Mouse (Mus musculus) liver, embryonic 15.5 days (tissue): ENCODE measurements at regions not wholly inside any gene's neighbourhood (a gene's known extent, or its start where the extent isn't known, plus 50 kb on each side); places are given as distances from the start of the nearest gene placed in this dataset.
A peak's percentile ranks its signal among the peaks of the same experiment; 100 is the strongest.

Source experiments
- ATAC-seq: fragments of 200-750 bp; cut with Nextera tagmentation; 2 replicates; pipeline ENCODE4 v1.8.0; 2017; ENCODE audit warnings: moderate number of reproducible peaks, mild to moderate bottlenecking, moderate library complexity; ENCODE audit not compliant: insufficient read depth
- H3K27ac ChIP-seq: fragments of 300-500 bp; sonication (generic); replicated peaks from 2 replicates; pipeline ENCODE4 v1.5.1; 2015; ENCODE audit warnings: mild to moderate bottlenecking, inconsistent platforms
- H3K27me3 ChIP-seq: fragments of 300-500 bp; sonication (generic); 2 replicates; pipeline ENCODE4 v1.6.1; 2015; ENCODE audit warnings: mild to moderate bottlenecking, inconsistent platforms
- H3K36me3 ChIP-seq: fragments of 300-500 bp; sonication (generic); replicated peaks from 2 replicates; pipeline ENCODE4 v1.6.1; 2015; ENCODE audit warnings: moderate library complexity, mild to moderate bottlenecking, inconsistent platforms
- H3K4me1 ChIP-seq: fragments of 300-500 bp; sonication (generic); replicated peaks from 2 replicates; pipeline ENCODE4 v1.6.1; 2015; ENCODE audit warnings: inconsistent platforms
- H3K4me2 ChIP-seq: fragments of 300-500 bp; sonication (generic); 2 replicates; pipeline ENCODE4 v1.6.1; 2015; ENCODE audit warnings: moderate library complexity, mild to moderate bottlenecking, inconsistent platforms
- H3K4me3 ChIP-seq: fragments of 300-500 bp; sonication (generic); replicated peaks from 2 replicates; pipeline ENCODE4 v1.5.1; 2015; ENCODE audit warnings: mild to moderate bottlenecking, inconsistent platforms
- H3K9ac ChIP-seq: fragments of 300-500 bp; sonication (generic); 2 replicates; pipeline ENCODE4 v1.6.1; 2015; ENCODE audit warnings: moderate library complexity, mild to moderate bottlenecking, inconsistent platforms
- H3K9me3 ChIP-seq: fragments of 300-500 bp; sonication (generic); replicated peaks from 2 replicates; pipeline ENCODE4 v1.6.1; 2016; ENCODE audit warnings: inconsistent platforms
- WGBS: fragments of 180-500 bp; shearing (Covaris S2); methylation state at CpG from one replicate; pipeline ENCODE4 v1.1.7; 2015; ENCODE audit warnings: mixed read lengths; ENCODE audit not compliant: insufficient replicate concordance; 5-methylcytosine and 5-hydroxymethylcytosine counted together

- no peaks in the 10 kb centered on the region for H3K9me3 ChIP-seq
- WGBS = 21% methylated on average over 22 of the region's 22 CpGs
- peak overlapping the region; percentile 53 for H3K4me2 ChIP-seq
- peak overlapping the region; percentile 25; the same call in 1 of the 2 replicates for H3K4me3 ChIP-seq
- no peak overlapping the region for H3K9ac ChIP-seq
- no peak for ATAC-seq
- H3K27ac ChIP-seq = no peak overlapping the region
- H3K27me3 ChIP-seq = peaks cover 22% of the 10 kb centered on the region
- no peaks in the 10 kb centered on the region for H3K36me3 ChIP-seq
- H3K4me1 ChIP-seq = no peaks in the 10 kb centered on the region
These were observed 227.7 kb upstream of the Sall1 start for GRCm38 (mm10) chr8:89271381-89272355.

- H3K4me1 ChIP-seq = no peaks in the 10 kb centered on the region
- WGBS = 17% methylated on average over 1 of the region's 1 CpGs
These were observed 226.0 kb upstream of the Sall1 start for GRCm38 (mm10) chr8:89270001-89270400.

GRCm38 (mm10) chr8:89261163-89261812, 217.3 kb upstream of the Sall1 start:
- ATAC-seq = no peak

More at GRCm38 (mm10) chr8:89270001-89270400, 226.0 kb upstream of the Sall1 start:
- Histone ChIP-seq H3K4me3 (no peak overlapping the region), H3K4me2 (no peak overlapping the region), H3K27ac (no peak overlapping the region), H3K36me3 (no peaks in the 10 kb centered on the region), H3K9ac (no peak overlapping the region), H3K27me3 (peaks cover 22% of the 10 kb centered on the region), H3K9me3 (no peaks in the 10 kb centered on the region)
- no peak for ATAC-seq

GRCm38 (mm10) chr8:89259881-89260280, 215.9 kb upstream of the Sall1 start:
- no peak overlapping the region for H3K9ac ChIP-seq
- H3K27me3 ChIP-seq = no peaks in the 10 kb centered on the region
- no peaks in the 10 kb centered on the region for H3K4me1 ChIP-seq
- H3K27ac ChIP-seq = no peak overlapping the region
- H3K4me3 ChIP-seq = no peak overlapping the region
- 52% methylated on average over 5 of the region's 5 CpGs for WGBS
- no peak overlapping the region for H3K4me2 ChIP-seq
- H3K36me3 ChIP-seq = no peaks in the 10 kb centered on the region
- no peak for ATAC-seq
- H3K9me3 ChIP-seq = no peaks in the 10 kb centered on the region

More at GRCm38 (mm10) chr8:89261163-89261812, 217.3 kb upstream of the Sall1 start:
- no peak overlapping the region for H3K27ac ChIP-seq
- no peak overlapping the region for H3K9ac ChIP-seq
- WGBS = 43% methylated on average over 15 of the region's 15 CpGs
- H3K36me3 ChIP-seq = no peaks in the 10 kb centered on the region
- H3K4me1 ChIP-seq = no peaks in the 10 kb centered on the region
- H3K27me3 ChIP-seq = no peaks in the 10 kb centered on the region
- H3K4me3 ChIP-seq = no peak overlapping the region
- no peak overlapping the region for H3K4me2 ChIP-seq
- H3K9me3 ChIP-seq = no peaks in the 10 kb centered on the region

- H3K4me3 ChIP-seq = no peak overlapping the region
- no peak for ATAC-seq
- 60% methylated on average over 4 of the region's 4 CpGs for WGBS
- H3K36me3 ChIP-seq = no peaks in the 10 kb centered on the region
- no peak overlapping the region for H3K27ac ChIP-seq
- no peaks in the 10 kb centered on the region for H3K9me3 ChIP-seq
- no peak overlapping the region for H3K4me2 ChIP-seq
- H3K9ac ChIP-seq = no peak overlapping the region
- no peaks in the 10 kb centered on the region for H3K4me1 ChIP-seq
- H3K27me3 ChIP-seq = peaks cover 21% of the 10 kb centered on the region; the same call in 1 of the 2 replicates
These were observed 202.4 kb upstream of the Sall1 start for GRCm38 (mm10) chr8:89246342-89246741.

GRCm38 (mm10) chr8:89245131-89245751, 201.3 kb upstream of the Sall1 start:
- H3K36me3 ChIP-seq = no peaks in the 10 kb centered on the region
- no peak overlapping the region for H3K4me2 ChIP-seq
- peaks cover 21% of the 10 kb centered on the region; the same call in 1 of the 2 replicates for H3K27me3 ChIP-seq
- no peaks in the 10 kb centered on the region for H3K9me3 ChIP-seq
- no peak overlapping the region for H3K9ac ChIP-seq
- H3K27ac ChIP-seq = no peak overlapping the region
- H3K4me1 ChIP-seq = no peaks in the 10 kb centered on the region
- no peak overlapping the region for H3K4me3 ChIP-seq
- ATAC-seq = no peak
- 24% methylated on average over 25 of the region's 25 CpGs for WGBS

- peaks cover 21% of the 10 kb centered on the region; the same call in 1 of the 2 replicates for H3K27me3 ChIP-seq
- no peaks in the 10 kb centered on the region for H3K9me3 ChIP-seq
- H3K4me1 ChIP-seq = no peaks in the 10 kb centered on the region
- no peak overlapping the region for H3K4me3 ChIP-seq
- no peak overlapping the region for H3K4me2 ChIP-seq
- no peak overlapping the region for H3K9ac ChIP-seq
- H3K36me3 ChIP-seq = no peaks in the 10 kb centered on the region
- ATAC-seq = no peak
- H3K27ac ChIP-seq = no peak overlapping the region
- 50% methylated on average over 5 of the region's 5 CpGs for WGBS
These were observed 197.7 kb upstream of the Sall1 start for GRCm38 (mm10) chr8:89241686-89242085.

GRCm38 (mm10) chr8:89239626-89240025, 195.7 kb upstream of the Sall1 start:
- Histone ChIP-seq H3K9ac (no peak overlapping the region), H3K9me3 (no peaks in the 10 kb centered on the region), H3K36me3 (no peaks in the 10 kb centered on the region), H3K4me1 (no peaks in the 10 kb centered on the region), H3K4me2 (no peak overlapping the region), H3K4me3 (no peak overlapping the region), H3K27me3 (peaks cover 10% of the 10 kb centered on the region; the same call in 1 of the 2 replicates), H3K27ac (no peak overlapping the region)
- ATAC-seq = no peak
- WGBS = 48% methylated on average over 2 of the region's 2 CpGs

GRCm38 (mm10) chr8:89234041-89234440, 190.1 kb upstream of the Sall1 start:
- Histone ChIP-seq H3K27ac (no peak overlapping the region), H3K9me3 (no peaks in the 10 kb centered on the region), H3K4me1 (no peaks in the 10 kb centered on the region), H3K9ac (no peak overlapping the region), H3K36me3 (no peaks in the 10 kb centered on the region), H3K27me3 (no peaks in the 10 kb centered on the region), H3K4me2 (no peak overlapping the region), H3K4me3 (no peak overlapping the region)
- ATAC-seq = no peak

- Histone ChIP-seq H3K27ac (no peak overlapping the region), H3K36me3 (no peaks in the 10 kb centered on the region), H3K4me3 (no peak overlapping the region), H3K4me2 (no peak overlapping the region), H3K27me3 (no peaks in the 10 kb centered on the region), H3K9me3 (no peaks in the 10 kb centered on the region), H3K4me1 (no peaks in the 10 kb centered on the region), H3K9ac (no peak overlapping the region)
- no peak for ATAC-seq
- 55% methylated on average over 1 of the region's 1 CpGs for WGBS
These were observed 188.4 kb upstream of the Sall1 start for GRCm38 (mm10) chr8:89232318-89232717.

GRCm38 (mm10) chr8:89229144-89229543, 185.2 kb upstream of the Sall1 start:
- Histone ChIP-seq H3K4me3 (no peak overlapping the region), H3K4me1 (no peaks in the 10 kb centered on the region), H3K27ac (no peak overlapping the region), H3K9ac (no peak overlapping the region), H3K27me3 (no peaks in the 10 kb centered on the region), H3K36me3 (no peaks in the 10 kb centered on the region), H3K4me2 (no peak overlapping the region), H3K9me3 (no peaks in the 10 kb centered on the region)
- 67% methylated on average over 3 of the region's 3 CpGs for WGBS
- no peak for ATAC-seq
